23 mouse cellular contexts compared by ENCODE assay signal in the genomic region with DNA sequence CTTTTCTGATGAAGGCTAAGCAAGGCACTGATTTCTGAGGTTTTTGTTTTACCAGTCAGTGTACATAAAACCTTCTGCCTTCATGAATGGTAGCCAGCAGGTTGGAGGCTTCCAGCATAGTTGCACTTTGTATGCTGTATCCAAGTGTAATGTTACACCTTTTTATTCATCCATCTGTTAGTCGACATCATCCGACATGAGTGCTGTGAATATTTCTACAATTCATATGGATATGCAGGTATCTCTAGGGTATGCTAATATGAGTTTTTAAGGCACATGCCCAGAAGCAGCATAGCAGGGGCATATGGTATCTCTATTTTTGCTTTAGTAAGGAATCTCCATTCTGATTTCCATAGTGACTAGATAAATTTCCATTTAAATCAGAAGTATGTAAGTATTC.
"Had no signal": no experiment of that assay in that cellular context is flagged by ENCODE, and none has a peak within 500 bp of the region (broad histone marks: within the 10 kb centered on the region; RNA-seq: fewer than 3 reads in every experiment).

No protein-coding gene starts in this region.

- H3K27me3 ChIP-seq: limb, embryonic 13.5 days; liver, embryonic 12.5 days; liver, embryonic 15.5 days; lung, embryonic 15.5 days; megakaryocyte, embryonic 14.5 days; midbrain, embryonic 13.5 days; neural tube, embryonic 12.5 days; neural tube, embryonic 15.5 days; stomach, embryonic 15.5 days had no signal

- H3K9me3 ChIP-seq: limb, embryonic 10.5 days; limb, embryonic 13.5 days; liver, embryonic 12.5 days; liver, embryonic 15.5 days; lung, embryonic 15.5 days; megakaryocyte, embryonic 14.5 days; midbrain, embryonic 10.5 days; midbrain, embryonic 13.5 days; neural tube, embryonic 12.5 days; neural tube, embryonic 15.5 days; stomach, embryonic 15.5 days had no signal

- DNase-seq: kidney, adult 8-10 months; kidney, postnatal 14 days; kidney, postnatal 4 days; liver; lung, adult 18-20 months; lung, postnatal 10 days; lung, postnatal 36 days; retina, postnatal 1 day; right cerebral cortex, postnatal 25 days; spleen, adult 18-20 months; thymus, postnatal 25 days had no signal

- H3K36me3 ChIP-seq: limb, embryonic 10.5 days; limb, embryonic 13.5 days; liver, embryonic 12.5 days; liver, embryonic 15.5 days; lung, embryonic 15.5 days; midbrain, embryonic 10.5 days; midbrain, embryonic 13.5 days; neural tube, embryonic 12.5 days; neural tube, embryonic 15.5 days; stomach, embryonic 15.5 days had no signal

- H3K27ac ChIP-seq: layer of hippocampus, adult 2 months; limb, embryonic 10.5 days; limb, embryonic 13.5 days; liver, embryonic 12.5 days; liver, embryonic 15.5 days; lung, embryonic 15.5 days; midbrain, embryonic 10.5 days; midbrain, embryonic 13.5 days; neural tube, embryonic 12.5 days; neural tube, embryonic 15.5 days; stomach, embryonic 15.5 days had no signal

- ATAC-seq: liver, embryonic 12.5 days; midbrain, embryonic 13.5 days had no signal

- H3K4me1 ChIP-seq: limb, embryonic 10.5 days; limb, embryonic 13.5 days; liver, embryonic 12.5 days; liver, embryonic 15.5 days; lung, embryonic 15.5 days; megakaryocyte, embryonic 14.5 days; midbrain, embryonic 10.5 days; midbrain, embryonic 13.5 days; neural tube, embryonic 12.5 days; neural tube, embryonic 15.5 days; stomach, embryonic 15.5 days had no signal

- H3K9ac ChIP-seq: limb, embryonic 13.5 days; liver, embryonic 12.5 days; liver, embryonic 15.5 days; lung, embryonic 15.5 days; midbrain, embryonic 13.5 days; neural tube, embryonic 12.5 days; neural tube, embryonic 15.5 days; stomach, embryonic 15.5 days had no signal

- H3K4me3 ChIP-seq: layer of hippocampus, adult 2 months; limb, embryonic 10.5 days; limb, embryonic 13.5 days; liver, embryonic 12.5 days; liver, embryonic 15.5 days; lung, embryonic 15.5 days; megakaryocyte, embryonic 14.5 days; midbrain, embryonic 10.5 days; midbrain, embryonic 13.5 days; neural tube, embryonic 12.5 days; neural tube, embryonic 15.5 days; stomach, embryonic 15.5 days had no signal

- H3K4me2 ChIP-seq: limb, embryonic 13.5 days; liver, embryonic 12.5 days; liver, embryonic 15.5 days; lung, embryonic 15.5 days; midbrain, embryonic 13.5 days; neural tube, embryonic 12.5 days; neural tube, embryonic 15.5 days; stomach, embryonic 15.5 days had no signal
